Mouse (Mus musculus) spleen, postnatal 14 days (tissue): ENCODE data around the gene Ctps2.
"Not testable (repeated sequence)": the region's sequence is repeated elsewhere in the genome, so short reads cannot be mapped to it uniquely, and the experiment has no call there.

Source experiments
- DNase-seq, 2 experiments: peaks; one replicate each; pipeline ENCODE4 v3.0.0; 2021 to 2022; ENCODE audit warnings: low spot score in 2 of 2

The Ctps2 gene

DNA sequence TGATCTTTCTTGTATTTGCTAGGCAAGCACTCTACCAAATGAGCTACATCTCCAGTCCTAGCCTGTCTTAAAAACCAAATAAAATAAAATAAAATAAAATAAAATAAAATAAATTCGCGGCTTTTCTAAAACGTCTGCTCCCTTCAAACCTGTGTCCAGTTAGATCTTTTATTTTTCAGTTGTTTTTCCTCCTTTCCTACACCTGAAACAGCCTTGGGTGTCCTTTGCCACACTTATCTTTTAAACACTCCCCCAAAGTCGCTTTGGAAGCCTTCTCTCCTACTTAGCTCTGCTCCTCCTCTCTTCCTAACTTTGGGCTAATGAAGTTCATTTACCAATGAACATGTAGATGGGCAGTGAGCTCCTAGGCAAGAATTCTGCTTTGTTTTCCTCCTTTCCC is at the start of gene Ctps2:
Gene Ctps2, plus strand, starts transcription at position 301 of the 400 bp plus-strand sequence.
- no peak for DNase-seq

DNA sequence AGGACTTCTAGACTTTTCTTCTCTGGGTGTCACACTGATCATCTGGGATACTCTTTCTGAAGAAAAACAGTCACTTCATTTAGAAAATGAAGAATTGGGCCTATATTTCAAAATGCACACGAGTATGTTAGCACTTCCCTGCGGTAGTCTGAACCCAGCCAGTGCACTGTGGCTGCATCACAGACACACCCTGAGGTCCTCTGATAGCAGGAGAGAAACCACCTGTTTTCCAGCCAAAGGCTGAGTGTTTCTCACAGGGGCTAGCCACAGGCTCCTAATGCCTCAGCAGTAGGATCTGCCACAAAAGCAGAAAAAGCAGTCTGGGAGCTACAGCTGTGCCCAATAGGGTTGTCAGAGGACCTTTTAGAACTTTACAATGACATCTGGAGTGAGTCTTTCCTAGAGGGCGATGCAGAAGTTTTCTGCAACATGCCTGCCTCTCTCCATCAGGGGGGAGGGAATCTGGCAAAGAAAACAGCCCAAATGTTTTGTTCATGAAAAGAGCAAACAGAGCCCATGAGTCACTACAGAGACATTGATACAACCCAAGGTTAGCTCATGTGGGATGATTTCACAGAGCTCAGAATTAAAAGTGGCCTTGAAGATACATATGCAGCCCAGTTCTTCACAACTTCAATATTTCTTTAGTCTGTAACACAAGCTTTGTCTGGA is 32.6 kb upstream of the Ctps2 start:
- DNase-seq, result no peak

DNA sequence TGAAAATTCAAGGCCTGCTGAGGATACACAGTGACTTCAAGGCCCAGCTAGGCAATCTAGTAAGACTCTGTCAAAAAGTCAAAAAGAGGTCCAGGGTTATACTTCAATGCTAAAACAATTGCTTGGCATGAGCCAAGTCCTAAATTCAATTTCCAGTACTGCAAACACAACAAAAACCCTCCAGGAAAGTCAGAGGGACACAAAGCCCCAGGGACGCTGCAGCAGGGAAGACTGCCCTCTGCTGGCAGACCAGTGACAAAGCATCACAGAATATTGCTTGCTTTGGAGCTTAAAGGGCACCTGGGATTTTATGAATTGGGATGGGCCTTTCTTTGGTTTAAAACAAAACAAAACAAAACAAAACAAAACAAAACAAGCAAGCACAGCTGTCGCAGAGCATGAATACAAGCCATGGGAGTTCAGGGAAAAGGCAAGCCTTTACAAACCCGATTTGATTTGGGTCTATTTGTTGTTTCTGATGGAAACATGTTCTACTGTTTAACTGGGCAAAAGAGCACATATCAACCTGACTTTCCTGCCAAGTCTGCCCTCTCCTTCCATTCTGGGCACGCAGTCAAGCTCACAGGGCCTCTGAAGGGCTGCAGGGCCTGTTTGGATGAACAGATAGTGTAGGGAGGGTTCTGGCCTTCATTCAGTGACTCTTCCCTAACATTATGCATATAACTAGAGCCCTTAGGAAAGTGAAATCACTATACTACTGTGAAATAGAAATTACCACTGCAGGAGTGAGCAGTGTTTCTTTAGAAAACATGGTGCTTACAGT is 29.1 kb upstream of the Ctps2 start:
- DNase-seq, result no peak

DNA sequence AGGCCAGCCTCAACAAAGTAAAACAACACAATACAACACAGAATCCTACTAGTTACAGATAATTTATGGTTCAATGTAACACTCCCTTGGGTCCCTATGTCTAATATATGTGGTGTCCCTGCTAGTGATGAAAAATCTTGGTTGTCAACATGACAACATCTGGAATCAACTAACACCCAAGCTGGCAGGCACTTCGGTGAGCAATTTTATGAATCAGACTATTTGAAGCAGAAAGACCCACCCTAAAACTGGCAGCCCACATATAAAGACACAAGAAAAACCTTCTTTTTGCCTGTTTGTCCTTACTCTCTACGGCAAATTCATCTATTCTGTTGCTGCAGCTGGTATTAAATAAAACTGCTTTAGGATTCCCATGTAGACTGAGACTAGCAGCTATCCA is 27.3 kb upstream of the Ctps2 start:
- DNase-seq, result no peak

DNA sequence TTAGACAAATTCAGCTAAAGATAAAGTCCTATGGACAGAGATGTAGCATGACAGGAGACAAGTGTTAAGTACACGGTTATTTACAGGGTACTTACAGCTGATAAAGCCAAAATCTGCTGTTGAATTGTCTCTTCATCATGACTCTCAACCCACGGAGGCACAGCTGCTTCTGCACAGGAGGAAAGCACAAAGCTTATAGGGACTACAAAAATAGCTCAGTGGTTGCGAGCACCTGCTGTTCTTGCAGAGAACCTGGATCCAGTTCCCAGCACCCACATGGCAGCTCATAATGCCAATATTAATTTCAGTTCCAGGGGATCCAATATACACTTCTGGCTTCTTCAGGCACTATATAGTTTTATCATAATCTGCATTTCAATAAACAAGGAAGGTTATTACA is 22.8 kb upstream of the Ctps2 start:
- DNase-seq, result no peak

DNA sequence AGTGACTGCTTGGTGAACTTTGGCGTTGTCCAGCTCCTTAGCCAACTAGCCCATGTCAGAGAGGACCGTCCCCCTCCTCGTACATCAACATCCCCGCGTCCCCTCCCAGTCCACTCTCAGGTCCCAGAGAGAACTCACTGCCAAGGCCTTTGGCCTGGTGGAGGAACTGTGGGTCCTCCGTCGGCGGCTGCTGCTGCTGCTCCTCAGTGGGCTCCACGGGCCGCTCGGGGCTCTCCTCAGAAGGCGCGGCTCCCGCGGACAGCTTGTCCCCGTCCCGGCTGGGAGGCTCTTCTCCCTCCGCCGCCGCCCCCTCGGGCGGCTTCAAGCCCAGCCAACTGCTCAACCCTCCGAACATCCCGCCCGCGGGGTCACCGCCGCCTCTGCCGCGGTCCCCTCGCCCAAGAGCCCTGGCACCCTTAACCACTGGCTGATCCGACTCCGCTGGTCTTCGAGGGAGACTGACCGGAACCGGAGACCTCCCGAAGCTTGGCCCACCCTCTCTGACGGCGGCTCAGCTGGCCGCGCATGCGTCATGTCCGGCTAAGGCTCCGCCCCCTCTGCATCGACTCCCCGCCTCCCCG is 13.0 kb upstream of the Ctps2 start, which contains the start of gene Syap1:
Gene Syap1, minus strand, starts transcription at position 517 of the 581 bp plus-strand sequence.
- peak; percentile 71 to 75 for DNase-seq

DNA sequence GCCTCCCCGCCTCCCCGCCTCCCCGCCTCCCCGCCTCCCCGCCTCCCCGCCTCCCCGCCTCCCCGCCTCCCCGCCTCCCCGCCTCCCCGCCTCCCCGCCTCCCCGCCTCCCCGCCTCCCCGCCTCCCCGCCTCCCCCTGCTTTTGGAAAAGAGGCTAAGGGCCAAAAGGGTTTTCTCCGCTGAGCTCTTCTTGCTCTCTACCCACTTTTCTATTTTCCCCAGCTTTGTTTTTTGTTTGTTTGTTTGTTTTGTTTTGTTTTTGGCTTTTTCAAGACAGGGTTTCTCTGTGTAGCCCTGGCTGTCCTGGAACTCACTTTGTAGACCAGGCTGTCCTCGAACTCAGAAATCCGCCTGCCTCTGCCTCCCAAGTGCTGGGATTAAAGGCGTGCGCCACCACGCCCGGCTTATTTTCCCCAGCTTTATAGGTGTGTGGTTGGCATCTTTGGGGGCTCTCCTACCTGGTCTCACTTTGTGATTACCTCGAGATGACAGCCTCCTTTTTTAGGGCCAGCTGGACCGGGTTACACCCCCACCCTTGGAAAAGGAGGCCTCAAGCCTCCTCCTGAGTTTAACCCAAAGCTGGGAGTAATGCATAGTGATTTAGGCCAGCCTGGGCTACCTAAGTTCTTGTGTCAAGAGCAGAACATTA is 12.3 kb upstream of the Ctps2 start:
- not testable (repeated sequence) for DNase-seq

DNA sequence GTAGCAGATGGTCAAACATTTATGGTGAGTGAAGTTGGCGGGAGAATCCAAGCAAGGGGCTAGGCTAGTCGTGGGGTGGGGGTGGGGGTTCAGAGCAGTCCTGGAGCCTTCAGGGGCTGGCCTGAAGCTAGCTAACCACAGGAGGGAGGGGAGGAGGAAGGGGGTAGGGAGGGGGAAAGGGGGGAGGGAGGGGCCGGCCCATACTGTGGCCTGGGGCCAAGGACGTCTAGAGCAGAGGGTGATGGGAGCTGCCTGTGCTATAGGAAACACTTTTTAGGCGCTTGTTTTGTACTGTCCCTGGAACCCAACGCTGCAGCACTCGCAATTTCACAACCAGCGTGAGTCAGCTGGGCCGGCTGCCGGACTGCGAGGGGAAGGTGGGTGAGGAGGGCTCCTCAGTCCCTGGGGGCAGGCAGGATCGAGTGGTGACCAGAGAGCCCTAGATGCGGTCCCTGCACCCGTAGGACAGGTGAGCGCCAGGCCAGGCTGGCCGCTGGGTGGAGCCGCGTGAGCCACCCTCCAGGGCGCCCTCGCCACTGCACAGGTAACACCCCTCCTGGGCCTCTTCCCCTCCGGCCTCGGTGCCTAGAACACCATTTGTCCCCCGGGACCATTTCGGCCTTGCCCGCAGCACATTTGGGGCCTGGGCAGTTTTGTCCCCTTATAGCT is 467 bp downstream of the Ctps2 start:
- DNase-seq, result peak; percentile 7 to 22

DNA sequence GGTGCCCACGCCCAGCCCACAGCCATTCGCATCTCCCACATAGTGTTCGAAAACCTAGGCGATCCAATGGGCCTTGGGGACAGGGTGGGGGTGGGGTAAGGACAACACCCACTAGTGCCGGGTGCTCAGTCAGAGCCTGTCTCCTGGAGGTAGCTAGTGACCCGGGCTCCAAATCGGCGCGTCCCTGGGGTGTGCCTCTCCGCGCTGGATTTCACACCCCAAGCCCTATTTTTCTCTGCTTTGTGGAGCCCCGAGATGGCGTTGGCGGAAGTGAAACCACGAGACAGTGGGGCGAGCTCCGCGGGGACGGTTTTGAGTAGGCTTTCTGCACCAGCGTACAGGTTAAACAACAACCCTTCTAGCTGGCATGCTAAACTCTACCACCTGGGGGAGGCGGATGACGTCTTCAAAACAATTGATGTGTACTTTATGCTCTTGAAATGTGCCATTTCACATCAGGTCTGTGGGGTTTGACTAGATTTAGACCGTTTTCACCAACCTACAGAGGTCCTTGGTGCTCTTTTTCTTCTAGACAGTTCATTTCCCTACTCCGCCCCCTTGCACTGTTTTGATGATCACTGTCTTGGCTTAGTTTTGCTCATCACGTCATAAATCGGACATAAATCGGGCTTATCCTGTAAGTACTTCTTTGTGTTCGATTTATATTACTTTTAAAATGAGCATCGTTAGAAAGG is 1.1 kb downstream of the Ctps2 start:
- peak; percentile 18 to 44 for DNase-seq

DNA sequence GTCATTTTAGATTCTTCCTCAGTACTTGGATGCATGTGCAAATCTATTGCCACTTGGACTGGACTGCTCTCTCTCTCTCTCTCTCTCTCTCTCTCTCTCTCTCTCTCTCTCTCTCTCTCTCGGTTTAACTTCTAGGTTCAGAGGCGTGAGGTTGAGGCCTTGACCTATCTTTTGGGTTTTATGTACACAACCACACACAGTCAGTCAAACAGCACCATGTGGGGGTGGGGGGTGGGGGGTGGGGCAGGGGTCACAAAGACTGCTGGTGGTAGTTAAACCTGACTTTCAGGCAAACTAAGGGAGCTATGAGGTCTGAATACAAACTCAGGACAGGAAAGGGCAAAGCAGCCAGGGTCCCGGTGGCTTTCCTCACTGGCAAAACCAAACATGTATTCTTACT is 6.5 kb downstream of the Ctps2 start:
- no peak for DNase-seq

DNA sequence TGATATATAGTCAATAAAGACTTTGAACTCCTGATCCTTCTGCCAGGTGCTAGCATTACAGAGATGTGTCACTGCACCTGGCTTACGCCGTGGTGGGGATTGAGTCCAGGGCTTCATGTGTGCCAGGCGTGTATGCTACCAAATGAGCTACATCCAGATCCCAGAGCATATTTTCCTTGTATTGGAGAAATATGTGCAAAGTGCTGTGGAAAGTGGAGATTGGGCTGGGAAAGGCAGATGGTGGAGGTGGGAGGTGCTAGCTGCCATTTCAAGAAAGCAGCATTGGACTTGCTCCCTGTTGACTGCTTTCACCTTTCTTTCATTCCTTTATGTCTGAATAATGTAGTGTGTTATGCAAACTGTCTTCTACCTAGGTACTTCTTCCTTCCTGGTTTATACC is 12.6 kb downstream of the Ctps2 start:
- no peak for DNase-seq

DNA sequence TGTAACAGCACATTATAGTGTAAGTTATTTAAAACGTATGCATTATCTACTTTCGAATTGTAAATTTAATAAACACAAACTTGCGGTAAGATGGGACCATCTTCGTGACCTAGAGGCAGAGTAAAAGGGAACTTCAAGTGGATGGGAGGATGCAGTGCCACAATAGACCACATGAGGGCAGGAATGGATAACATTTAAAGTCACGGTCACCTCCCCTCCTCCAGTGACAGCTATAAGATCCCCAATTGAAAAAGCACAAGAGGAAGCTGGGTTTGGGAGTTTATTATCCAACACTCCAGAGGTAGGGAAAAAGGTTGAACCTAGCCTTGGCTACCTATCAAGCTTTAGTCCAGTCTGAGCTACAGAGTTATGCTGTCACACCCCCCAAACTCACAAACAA is 14.7 kb downstream of the Ctps2 start:
- peak; percentile 7 to 10 for DNase-seq

DNA sequence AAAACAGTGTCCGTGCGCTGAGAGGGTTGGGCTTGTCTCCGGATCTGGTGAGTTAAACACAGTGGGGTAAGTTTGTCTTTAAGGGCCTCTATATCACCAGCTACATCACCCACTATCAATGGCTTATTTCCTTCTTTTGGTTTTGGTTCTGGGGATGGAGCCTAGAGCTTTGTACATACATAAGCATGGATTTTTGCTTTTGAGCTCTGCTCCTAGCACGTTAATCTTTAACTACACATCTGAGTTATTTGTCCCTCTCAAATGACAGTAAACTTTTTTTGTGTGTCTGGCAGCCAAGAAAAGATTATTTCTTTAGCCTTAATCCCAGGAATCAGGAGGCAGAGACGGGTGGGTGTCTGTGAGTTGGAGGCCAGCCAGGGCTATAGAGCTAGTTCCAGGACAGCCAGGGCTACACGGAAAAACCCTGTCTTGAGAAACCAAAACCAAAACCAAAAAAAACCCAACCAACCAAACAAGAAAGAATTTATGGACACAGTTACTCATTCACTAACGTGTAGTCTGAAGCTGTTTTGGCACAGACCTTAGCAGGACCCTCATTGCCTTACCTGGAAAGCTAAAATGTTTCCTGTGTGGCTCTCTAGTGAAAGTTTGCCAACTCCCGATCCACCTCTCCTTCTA is 20.6 kb downstream of the Ctps2 start:
- no peak for DNase-seq

DNA sequence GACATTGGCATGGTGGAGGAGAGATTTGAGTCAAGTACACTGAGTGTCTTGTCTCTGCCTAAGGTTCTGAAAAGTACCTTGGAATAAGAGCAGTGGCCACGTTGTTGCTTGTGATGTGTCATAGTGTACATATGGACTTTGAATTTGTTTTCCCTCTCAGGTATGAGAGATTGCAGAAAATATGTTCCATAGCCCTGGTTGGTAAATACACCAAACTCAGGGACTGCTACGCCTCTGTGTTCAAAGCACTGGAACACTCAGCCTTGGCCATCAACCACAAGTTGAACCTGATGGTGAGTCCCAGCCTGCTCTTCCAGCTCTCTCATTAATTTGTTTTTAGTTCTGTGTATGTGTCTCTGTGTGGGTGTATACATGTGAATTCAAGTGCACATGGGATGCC is 30.4 kb downstream of the Ctps2 start:
- no peak for DNase-seq

DNA sequence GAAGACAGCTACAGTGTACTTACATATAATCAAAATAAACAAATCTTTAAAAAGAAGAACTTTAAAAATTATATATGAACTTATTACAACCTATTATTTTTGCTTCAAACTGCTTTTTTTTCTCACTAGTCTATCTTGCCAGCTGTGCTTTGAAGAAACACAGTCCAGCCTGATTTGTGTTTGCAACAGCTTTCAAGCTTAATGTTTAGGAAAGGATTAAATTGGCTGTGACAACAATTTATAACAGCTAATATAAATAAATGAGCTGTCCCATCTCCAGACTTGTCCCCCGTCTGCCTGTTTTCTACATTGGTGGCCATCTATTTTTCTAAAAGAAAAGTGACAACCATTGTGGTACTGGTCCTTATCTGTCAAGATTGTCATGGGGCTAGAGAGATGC is 41.0 kb downstream of the Ctps2 start:
- no peak for DNase-seq

DNA sequence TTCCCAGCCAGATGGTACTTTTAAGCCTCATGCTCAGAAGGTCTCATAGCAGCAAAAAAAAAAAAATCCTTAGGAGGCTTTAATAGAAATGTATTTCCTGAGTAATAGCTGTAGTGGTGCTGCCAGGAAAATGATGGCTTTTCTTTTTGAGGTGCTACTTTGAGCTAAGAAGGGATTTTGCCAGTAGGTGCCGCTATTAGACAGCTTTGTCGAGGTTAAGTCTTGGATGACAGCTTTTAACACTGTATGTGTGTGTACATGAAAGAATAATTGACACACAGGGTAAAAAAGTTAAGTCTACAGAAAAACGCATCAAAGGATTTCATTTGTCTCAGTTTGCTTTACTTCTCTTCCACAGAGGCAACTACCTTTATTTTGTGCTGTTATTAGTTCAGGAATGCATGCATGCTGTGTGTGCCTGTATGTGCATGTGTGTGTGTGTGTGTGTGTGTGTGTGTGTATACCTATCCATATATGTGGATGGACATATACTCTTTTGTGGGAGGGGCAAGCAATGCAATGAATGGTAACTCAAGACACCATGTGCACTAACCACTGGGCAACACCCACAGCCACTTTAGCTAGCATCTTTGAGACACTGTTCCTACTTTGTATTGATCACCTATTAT is 48.9 kb downstream of the Ctps2 start:
- DNase-seq, result no peak

DNA sequence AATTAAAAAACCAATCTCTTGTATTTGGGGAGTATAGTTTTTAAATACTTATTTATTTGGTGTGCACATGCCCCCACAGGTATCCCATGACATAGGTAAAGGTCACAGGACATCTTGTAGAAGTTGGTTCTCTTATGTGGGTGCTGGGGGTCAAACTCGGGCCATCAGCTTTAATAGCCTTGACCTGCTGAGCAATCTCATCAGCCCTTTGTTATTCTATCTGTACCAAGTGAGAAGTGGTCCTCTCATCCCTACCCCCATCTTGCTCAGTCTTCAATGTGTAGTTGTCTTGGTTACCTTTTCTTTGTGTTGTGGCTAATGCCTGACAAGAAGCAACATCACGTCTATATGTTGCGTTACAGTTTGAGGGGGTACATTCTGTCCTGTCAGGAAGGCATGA is 56.9 kb downstream of the Ctps2 start:
- DNase-seq, result no peak

DNA sequence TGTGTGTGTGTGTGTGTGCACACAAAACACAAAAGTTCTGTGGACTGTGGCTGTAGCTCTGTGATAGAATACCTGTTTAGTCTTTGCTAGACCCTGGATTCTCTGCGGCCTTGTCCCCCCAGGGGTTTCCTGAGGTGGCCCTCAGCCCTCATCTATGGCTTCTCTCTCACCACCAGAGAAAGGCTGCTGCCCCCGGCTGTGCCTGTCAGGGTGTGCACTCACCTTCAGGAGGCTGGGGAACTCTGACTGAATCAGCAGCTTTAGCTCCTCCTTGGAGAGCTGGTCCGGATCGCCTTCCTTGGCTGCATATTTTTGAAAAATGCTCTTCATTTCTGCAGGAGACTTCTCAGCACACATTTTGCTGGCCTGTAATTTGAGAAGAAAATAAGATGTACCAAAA is 62.8 kb downstream of the Ctps2 start:
- DNase-seq, result no peak

DNA sequence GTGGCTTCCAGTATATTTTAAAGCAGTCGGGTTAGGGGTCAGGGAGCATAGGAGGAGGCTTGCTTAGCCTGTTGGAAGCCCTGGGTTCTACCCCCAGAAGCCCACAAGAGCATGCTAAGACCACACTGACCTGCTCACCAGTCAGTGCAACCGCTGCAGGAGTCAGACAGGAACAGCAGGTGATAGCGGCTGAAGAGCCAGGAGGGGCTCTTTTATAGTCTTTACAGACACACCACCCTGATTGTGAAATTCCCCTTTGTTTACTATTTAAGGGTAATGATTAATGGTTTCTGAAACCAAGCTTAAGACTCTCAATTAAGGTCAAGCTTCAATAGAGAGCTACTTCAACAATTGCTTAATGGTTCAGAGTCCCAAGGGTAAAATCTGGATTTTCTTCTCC is 63.3 kb downstream of the Ctps2 start, which contains the start of gene S100g:
Gene S100g, minus strand, starts transcription at position 217 of the 400 bp plus-strand sequence.
- DNase-seq, result no peak

DNA sequence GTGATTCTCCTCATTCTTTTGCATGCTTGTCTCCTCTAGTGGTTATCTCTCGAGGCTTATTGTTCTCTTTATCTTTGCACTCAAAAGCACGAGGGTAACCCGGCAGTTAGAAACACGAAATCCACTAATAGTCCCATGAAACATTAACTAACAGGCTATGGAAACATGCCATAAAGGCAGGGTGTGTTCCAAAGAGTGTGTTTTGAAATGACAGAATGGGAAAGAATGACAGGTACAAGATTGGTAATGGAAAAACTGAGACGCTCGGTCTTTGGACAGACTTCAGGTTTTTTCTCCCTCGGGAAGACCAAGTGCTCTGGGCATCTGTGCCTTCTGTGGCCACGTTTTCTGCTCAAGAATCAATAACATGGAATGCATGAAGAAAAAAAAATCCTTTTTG is 66.4 kb downstream of the Ctps2 start:
- no peak for DNase-seq
